Mouse (Mus musculus): ENCODE measurements around the gene Hist1h2bh. TPM values are rescaled to one million over a fixed set of nuclear protein-coding genes. Genes with fewer than 3 reads are reported as not detected.

Hist1h2bh gene
- total RNA-seq, 1 experiment from 2014 or later, result 108 TPM

DNA sequence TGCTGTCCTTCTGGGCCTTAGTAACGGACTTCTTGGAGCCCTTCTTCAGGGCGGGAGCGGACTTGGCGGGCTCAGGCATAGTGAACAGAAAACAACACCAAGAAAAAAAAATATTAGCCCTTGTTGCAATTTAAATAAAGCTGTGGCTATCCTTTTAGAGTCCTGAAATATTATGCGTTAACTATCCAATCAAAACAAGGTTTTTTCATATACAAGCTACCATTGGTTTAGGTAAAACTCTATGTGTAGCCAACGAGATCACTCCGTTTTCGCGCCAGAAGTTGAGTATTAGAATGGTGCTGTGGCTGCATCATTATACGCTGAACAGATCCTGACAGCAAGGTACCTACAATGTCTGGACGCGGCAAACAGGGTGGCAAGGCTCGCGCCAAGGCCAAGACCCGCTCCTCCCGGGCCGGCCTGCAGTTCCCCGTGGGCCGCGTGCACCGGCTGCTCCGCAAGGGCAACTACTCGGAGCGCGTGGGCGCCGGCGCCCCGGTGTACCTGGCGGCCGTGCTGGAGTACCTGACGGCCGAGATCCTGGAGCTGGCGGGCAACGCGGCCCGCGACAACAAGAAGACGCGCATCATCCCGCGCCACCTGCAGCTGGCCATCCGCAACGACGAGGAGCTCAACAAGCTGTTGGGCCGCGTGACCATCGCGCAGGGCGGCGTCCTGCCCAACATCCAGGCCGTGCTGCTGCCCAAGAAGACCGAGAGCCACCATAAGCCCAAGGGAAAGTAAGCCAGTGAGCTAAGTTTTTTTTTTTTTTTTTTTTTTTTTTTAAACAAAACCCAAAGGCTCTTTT, 9.4 kb downstream of the Hist1h2bh start, which contains the start of gene Hist1h2af:
Gene Hist1h2af, plus strand, starts transcription at position 347 of the 808 bp plus-strand sequence.
- peak; percentile 42 for ATAC-seq (replicated peaks; ENCODE audit: low read depth, poor library complexity, severe bottlenecking)

DNA sequence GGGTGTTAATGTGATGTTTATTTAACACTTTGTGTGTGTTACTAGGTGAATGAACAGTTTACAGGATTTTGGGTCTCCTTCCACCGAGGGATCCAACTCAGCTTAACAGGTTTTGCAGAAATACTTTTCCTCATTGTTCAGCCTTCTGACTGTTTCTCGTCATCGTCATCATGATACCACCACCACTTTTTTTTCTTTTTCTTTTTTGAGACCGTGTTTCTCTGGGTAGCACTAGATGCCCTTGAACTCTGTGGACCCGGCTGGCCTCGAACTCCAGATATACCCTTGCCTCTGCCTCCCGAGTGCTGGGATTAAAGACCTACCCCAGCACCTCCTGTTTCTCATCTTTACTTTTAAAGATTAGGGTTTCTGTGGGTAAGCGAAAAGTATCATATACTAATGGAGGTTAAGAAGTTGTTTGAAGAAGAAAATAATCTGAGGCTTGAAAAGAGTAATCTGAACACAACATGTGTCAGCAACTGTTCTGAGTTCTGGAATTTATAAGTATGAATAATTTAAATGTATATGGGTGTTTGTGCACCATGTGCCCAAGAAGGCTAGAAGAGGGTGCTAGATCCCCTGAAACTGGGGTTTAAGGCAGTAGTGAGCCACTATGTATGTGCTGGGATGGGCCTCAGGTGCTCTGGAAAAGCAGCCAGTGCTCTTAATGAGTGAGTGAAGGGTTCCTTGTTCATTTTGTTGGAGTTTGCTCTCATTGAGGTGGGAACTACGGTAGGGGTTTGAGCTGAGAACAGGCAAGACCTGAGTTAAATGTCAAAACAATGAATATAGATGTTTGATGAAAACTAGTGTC, 10.7 kb downstream of the Hist1h2bh start:
- no peak for ATAC-seq (replicated peaks; ENCODE audit: low read depth, poor library complexity, severe bottlenecking)

DNA sequence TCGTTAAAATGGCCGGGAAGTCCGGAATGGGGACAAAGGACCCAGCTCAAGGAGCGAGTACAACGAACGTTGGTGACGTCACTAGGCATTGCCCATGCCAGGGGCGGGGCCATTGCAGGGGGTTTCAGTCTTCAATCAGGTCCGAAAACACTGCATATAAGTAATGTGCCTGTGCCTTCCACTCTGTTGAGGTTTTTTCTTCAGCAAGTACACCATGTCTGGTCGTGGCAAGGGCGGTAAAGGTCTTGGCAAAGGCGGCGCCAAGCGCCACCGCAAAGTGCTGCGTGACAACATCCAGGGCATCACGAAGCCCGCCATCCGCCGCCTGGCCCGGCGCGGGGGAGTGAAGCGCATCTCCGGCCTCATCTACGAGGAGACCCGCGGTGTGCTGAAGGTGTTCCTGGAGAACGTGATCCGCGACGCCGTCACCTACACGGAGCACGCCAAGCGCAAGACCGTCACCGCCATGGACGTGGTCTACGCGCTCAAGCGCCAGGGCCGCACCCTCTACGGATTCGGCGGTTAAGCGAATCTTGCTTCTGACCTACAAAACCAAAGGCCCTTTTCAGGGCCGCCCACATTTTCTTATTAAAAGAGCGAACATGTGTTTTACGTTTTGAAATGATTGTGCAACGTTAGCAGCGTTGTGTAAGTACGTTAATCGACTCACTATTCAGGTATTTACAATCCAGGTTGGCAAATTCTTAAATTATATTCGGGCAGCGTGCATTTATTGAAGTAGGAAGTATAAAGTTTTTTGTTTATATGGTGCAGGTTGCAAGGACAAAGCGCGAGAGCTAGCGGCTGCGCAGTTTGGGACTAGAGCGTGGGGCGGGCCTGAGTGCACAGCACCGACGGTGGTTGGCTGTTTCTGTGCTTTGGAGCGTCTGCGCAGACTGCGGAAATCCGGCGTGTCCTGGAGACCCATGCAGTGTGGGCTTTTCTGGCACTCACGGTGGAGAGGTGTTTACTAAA, 12.0 kb downstream of the Hist1h2bh start, which contains the start of gene Hist1h4h:
Gene Hist1h4h, plus strand, starts transcription at position 150 of the 975 bp plus-strand sequence.
- ATAC-seq (replicated peaks; ENCODE audit: low read depth, poor library complexity, severe bottlenecking), result peak; percentile 55

DNA sequence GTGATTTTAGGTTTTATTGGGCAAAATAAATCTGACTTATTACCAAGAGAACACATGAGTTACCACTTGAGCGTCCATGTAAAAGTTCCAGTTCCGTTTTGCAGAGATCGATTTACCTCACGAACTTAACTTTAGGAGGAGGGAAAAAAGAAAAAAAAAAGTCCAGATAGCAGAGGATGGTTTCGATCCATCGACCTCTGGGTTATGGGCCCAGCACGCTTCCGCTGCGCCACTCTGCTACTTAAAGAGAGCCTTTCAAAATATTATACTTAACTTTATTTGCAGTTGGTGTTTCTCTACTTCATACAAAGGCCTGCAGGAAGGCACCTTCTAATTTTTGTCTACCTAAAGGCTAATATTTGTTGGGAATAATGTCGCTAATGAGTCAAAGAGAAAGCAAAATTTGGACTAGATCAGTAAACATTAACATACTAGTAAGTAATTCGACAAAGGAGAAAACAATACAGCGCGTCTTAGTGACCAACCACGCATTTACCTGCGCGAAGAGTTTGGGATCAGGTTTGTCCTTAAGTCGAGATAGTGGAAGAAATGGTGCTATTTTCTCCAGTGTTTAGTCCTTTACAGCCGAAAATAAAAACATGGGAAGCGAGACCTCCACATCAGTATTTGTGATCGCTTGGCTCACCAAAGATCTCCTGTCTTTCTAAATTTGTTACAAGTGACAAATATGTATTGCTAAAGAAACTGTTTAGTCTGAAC, 12.9 kb downstream of the Hist1h2bh start:
- no peak for ATAC-seq (replicated peaks; ENCODE audit: low read depth, poor library complexity, severe bottlenecking)

DNA sequence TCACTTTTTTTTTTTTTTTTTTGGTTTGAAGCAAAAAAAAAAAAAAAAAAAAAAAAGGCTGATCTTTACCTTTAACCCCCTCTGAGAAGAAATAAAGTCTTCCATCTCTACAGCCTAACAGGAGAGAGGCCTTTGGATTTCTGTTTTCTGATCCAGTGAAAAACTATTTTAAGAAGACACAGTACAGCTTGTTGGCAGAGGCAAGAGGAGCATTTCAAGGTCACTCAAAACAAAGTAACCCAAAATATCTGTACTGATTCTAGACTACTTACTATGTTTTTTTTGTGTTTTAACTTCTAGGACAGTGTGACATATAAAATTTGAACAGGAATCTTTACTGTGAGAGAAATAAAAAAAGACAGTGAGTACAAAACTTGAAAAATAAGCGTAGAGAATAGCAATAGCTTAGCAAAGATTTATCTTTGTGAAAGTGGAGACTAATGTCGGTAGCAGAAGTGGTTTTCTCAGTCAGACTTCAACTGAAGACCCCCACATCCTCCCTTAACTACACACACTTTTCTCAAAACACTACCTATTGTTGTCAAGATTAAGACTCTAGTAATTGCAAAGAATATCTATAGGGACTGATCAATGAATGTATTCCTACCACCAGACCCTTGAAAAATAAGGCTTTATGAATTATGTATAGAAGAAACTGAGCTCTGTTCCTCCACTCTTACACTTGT, 13.6 kb downstream of the Hist1h2bh start:
- ATAC-seq (replicated peaks; ENCODE audit: low read depth, poor library complexity, severe bottlenecking), result no peak

DNA sequence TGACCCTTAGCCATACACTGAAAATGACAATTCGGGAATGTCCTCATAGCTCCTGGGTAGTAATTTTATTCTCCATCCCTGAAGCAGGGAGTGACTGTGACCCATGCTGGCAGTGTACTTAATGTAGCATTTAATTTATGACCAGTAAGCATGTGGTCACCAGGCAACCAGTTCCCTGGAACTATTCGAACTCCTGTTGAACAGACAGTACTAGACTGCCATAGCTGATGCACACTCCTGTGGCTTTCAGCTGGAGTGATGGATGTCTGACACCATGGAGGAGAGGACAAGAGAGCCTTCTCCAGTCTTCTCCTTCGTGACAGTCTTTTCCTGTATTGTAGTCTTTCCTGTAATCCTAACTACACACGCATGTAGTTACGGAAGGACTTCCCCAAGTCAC, 14.2 kb downstream of the Hist1h2bh start:
- no peak for ATAC-seq (replicated peaks; ENCODE audit: low read depth, poor library complexity, severe bottlenecking)

DNA sequence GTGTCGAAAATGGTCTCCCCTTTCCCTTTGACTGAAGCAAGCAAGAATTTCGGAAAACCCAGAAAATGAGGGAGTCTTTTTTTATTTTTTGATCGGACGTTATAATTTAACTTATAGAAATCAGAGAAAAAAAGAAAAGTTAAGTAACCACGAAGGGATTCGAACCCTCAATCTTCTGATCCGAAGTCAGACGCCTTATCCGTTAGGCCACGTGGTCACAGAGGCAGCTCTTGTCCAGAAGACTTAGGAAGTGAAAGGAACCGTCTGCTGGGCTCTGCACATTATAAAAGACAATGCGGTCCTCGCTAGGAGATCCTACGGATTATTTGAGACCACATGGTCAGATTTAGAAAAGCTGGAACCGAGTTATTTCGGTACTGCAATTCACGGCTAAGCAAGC, 16.9 kb downstream of the Hist1h2bh start:
- peak; percentile 41 for ATAC-seq (replicated peaks; ENCODE audit: low read depth, poor library complexity, severe bottlenecking)

DNA sequence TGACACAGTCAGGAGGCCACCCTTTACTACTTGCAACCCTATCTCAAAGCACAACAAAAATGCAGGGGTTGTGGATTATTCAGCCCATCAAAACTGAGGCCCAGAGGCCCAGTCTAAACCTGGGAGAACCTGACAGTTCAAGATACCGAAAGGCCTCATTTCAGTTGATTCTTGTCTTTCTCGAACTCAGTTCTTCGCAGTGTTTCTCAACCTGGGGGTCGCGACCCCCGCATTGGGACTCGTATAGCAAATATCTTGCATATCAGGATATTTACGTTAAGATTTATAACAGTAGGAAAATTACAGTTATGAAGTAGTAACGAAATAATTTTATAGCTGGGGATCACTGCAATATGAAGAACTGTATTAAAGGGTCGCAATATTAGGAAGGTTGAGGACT, 17.3 kb downstream of the Hist1h2bh start:
- ATAC-seq (replicated peaks; ENCODE audit: low read depth, poor library complexity, severe bottlenecking), result no peak

DNA sequence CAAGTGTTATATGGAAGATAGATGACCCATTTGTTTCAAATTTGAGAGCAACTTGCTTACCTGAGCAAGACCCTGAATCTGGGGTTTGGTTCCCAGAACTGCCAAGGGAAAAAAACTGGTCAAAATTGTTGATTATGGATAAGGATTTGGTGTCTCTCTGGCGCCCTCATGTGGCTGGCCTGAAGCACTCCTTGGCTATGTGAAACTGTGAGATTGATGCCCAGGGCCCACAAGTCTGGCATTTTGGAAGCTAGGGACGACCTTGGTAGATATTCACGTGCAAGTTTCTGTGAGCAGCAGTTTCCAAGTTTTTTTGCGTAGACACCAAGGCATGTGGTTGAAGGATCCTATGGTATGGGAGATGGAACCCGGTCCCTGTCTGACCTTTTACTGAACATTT, 18.5 kb downstream of the Hist1h2bh start:
- ATAC-seq (replicated peaks; ENCODE audit: low read depth, poor library complexity, severe bottlenecking), result peak; percentile 63

DNA sequence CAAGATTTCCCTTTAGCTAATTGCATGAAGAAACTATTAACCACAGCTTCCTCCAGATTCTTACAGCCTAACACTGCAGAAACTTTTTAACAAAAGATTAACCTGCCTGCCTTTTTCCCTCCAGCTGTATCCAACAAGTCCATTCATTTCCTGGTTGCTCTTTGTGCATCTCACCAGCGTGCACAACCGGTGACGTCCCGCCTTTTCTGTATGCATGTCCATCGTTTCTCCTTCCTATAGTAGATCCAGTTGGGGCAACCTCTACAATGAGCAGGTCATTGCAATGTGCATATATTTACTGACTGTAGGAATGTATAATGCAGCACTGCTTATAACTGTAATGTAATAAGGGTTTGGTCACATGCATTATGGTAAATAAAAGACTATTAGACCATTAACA, 19.2 kb downstream of the Hist1h2bh start:
- ATAC-seq (replicated peaks; ENCODE audit: low read depth, poor library complexity, severe bottlenecking), result no peak

DNA sequence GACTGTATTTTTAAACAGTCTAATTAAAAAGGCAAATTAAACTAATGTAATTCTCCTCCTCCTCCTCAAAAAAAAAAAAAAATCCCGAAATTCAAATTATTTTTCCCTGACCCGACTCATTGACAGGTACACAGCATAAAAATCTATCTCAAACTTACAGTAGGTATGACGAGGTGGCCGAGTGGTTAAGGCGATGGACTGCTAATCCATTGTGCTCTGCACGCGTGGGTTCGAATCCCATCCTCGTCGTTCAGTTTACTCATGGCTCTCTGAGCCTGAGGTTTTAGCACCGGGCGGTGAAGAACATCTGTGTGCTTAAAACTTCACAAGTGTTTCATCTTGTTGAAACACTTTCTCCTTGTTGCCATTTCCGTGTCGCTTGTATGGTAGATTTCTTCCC, 21.5 kb downstream of the Hist1h2bh start:
- ATAC-seq (replicated peaks; ENCODE audit: low read depth, poor library complexity, severe bottlenecking), result 0 out of 2 replicates have a peak, but pooled peaks have one; percentile 19

DNA sequence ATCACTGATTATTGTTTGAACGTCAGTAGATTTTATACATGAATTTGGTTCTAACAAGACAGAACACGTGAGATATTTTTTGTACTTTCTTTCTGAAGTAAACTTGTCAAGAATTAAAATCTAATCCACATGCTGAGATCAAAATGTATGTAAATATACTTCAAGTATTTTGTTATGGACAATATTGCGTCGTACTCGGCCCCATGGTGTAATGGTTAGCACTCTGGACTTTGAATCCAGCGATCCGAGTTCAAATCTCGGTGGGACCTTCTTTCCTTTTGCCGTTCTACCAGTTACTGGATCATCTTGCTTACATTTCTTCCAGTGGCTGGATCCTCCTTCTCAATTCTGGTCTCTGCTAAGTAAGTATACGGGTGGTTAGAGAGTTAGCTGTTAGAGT, 23.8 kb downstream of the Hist1h2bh start:
- ATAC-seq (replicated peaks; ENCODE audit: low read depth, poor library complexity, severe bottlenecking), result peak; percentile 13; the same call in 1 of the 2 replicates

DNA sequence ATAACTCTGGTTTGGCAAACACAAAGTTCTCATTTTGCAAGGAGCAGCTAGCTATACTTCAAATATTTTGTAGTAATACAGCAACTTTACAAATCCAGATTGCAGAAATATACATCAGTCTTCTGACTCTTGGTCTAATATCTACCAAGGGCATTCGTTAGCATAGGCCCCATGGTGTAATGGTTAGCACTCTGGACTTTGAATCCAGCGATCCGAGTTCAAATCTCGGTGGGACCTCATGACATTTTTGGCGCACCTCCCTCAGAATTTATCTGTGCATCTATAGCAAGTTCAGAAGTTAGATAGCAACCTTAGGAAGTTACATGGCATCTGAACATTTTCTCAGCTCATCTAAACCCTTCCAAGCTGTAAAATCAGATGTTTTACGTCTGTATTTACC, 24.3 kb downstream of the Hist1h2bh start:
- ATAC-seq (replicated peaks; ENCODE audit: low read depth, poor library complexity, severe bottlenecking), result peak; percentile 14; the same call in 1 of the 2 replicates

DNA sequence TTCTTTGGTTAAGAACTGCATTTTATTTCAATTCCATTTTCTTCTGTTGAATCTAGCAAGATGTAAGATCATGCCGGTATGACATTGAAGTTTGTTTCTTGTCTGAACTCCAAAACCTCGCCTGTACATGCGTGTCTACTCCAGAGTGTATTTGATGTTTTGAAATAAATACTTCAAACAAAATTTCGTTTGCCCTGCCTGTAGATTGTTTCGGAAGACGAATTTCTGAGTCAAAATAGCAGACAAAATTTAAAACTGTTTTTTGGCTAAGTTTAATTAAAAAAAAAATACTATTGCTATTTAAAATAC, 24.9 kb downstream of the Hist1h2bh start:
- no peak; the same call in 1 of the 2 replicates for ATAC-seq (replicated peaks; ENCODE audit: low read depth, poor library complexity, severe bottlenecking)

DNA sequence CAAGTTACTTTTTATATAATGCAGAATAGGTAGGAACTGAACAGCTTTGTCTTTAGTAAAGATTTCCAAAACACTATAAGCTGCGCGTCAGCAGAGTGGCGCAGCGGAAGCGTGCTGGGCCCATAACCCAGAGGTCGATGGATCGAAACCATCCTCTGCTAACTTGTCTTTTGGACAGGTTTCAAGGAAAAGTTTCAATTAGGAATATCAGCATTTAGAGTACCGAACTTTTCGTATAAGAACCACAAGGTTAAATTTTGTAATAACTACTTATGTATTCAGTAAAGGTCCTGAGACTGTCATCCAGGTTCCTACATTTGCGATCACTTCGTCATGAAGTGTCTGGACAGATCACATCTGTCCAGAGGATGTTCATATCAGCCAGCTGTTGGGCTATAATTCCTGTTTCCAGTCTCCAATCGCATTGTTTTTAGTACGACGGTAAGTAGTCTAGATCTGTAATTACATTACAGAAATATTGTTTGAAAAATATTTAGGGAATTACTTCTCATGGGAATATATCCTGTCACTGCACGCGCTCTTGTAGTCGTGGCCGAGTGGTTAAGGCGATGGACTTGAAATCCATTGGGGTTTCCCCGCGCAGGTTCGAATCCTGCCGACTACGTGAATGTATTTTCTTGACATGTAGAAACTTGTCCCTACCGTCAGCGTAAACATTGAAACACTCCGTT, 25.4 kb downstream of the Hist1h2bh start:
- ATAC-seq (replicated peaks; ENCODE audit: low read depth, poor library complexity, severe bottlenecking), result peak; percentile 40

DNA sequence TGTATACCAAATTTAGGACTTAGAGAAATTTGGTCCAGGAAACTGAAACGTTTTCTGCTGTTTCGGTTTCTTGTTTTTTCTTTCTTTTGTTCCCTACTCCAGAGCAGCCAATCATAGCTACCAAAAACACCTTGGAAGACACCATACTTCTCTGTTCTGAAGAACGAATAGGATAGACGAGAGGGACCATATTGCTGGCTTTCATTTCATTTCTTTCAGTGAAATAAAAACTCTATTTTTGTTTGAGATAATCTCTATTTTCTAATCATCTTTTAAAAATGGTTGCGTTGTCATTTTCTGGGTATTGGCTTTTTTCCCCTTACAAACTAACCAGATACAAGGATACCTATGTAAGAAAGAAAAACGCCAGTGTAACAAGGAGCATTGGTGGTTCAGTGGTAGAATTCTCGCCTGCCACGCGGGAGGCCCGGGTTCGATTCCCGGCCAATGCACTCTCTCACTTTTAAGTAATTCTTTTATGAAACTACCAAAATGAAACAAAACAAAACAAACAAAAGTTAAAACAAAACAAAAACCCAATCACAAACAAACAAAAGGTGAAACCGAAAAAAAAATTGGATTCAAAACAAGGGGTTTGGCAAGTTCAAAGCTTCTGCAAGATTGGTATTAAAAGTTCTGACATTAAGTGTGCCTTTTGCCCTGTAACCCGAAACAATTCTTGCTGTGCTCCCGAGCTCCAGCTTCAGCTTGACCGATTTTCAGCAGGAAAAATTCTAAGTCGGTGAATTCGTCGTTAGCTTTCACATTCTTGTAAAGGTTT, 26.2 kb downstream of the Hist1h2bh start:
- ATAC-seq (replicated peaks; ENCODE audit: low read depth, poor library complexity, severe bottlenecking), result peak; percentile 41

DNA sequence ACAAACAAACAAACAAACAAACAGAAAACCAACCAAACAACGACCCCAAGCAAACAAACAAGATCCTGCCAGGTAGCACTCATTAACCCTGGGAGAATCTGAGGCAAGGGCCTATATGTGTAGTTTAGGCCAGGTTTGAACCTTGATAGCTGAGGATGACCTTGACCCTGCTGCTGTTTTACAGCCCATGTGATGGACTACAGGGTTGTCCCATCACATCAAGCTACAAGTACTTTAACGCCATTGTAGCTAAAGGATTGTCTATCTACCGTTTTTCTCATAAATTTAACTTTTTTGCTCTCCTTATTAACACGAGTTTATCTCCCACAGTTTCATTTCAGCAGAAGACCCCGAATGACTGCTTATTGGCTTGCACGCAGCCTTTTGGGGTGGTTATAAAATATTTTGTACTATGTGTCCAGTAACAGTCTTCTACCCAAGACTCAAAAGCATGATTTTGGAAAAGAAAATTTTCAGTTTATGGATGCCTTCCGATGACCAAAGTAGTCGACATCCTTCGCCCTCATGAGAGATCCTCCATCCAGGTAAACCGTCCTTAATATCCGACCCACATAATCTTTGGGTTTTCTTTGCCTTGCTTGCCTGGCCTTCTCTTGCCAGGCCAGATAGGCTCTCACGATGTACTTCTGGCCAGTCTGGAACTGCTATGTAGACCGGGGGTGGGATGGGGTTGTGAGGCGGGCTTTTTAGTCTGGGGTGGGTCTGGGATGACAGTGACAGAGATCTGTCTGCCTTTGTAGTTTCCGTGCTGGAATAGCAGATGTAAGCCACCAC, 27.2 kb downstream of the Hist1h2bh start:
- no peak for ATAC-seq (replicated peaks; ENCODE audit: low read depth, poor library complexity, severe bottlenecking)

Measured in common myeloid progenitor, adult 5-6 weeks (primary cell).